Mouse (Mus musculus) liver, adult 2 months (tissue): ENCODE data around the gene Fndc8. TPM values are rescaled to one million over a fixed set of nuclear protein-coding genes. Genes with fewer than 3 reads are reported as not detected.
"Not testable (repeated sequence)": the region's sequence is repeated elsewhere in the genome, so short reads cannot be mapped to it uniquely, and the experiment has no call there.

Source experiments
- DNase-seq: peaks from one replicate; pipeline ENCODE4 v3.0.0-alpha.2; 2011; ENCODE audit warnings: low read depth, low spot score; ENCODE audit errors: extremely low read depth
- H3K27ac ChIP-seq: fragments of 200-500 bp; replicated peaks from 2 replicates; pipeline ENCODE4 v1.5.1; 2012; ENCODE audit warnings: low read depth, mild to moderate bottlenecking, control low read depth, inconsistent platforms, low read length; ENCODE audit not compliant: insufficient read depth
- H3K27me3 ChIP-seq: fragments of 200-500 bp; 2 replicates; pipeline ENCODE4 v1.6.1; 2012; ENCODE audit warnings: mild to moderate bottlenecking, moderate library complexity, low read length, inconsistent platforms; ENCODE audit not compliant: control insufficient read depth, insufficient read depth
- H3K36me3 ChIP-seq: fragments of 200-500 bp; 2 replicates; pipeline ENCODE4 v1.6.1; 2012; ENCODE audit warnings: low read length, inconsistent platforms; ENCODE audit not compliant: control insufficient read depth, insufficient read depth
- H3K4me1 ChIP-seq: fragments of 200-500 bp; 2 replicates; pipeline ENCODE4 v1.6.1; 2011; ENCODE audit warnings: low read length; ENCODE audit not compliant: control insufficient read depth, insufficient read depth
- H3K4me3 ChIP-seq: fragments of 200-500 bp; 2 replicates; pipeline ENCODE4 v1.5.1; 2011; ENCODE audit warnings: low read depth, mild to moderate bottlenecking, control low read depth, low read length, moderate library complexity; ENCODE audit not compliant: insufficient read depth
- H3K79me2 ChIP-seq: fragments of 200-500 bp; 2 replicates; pipeline ENCODE4 v1.6.1; 2012; ENCODE audit warnings: inconsistent platforms, mild to moderate bottlenecking, low read length, moderate library complexity; ENCODE audit not compliant: control insufficient read depth, insufficient read depth
- H3K9ac ChIP-seq: fragments of 200-500 bp; 2 replicates; pipeline ENCODE4 v1.6.1; 2012; ENCODE audit warnings: low read depth, mild to moderate bottlenecking, control low read depth, inconsistent platforms, low read length
- CTCF ChIP-seq: fragments of 200-500 bp; IDR thresholded peaks from 2 replicates; pipeline ENCODE4 v1.5.1; 2011; ENCODE audit warnings: low read depth, low read length, control low read depth
- POLR2A ChIP-seq: fragments of 200-500 bp; IDR thresholded peaks from 2 replicates; pipeline ENCODE4 v1.6.1; 2011; ENCODE audit warnings: low read length, control low read depth; ENCODE audit not compliant: insufficient read depth; ENCODE audit errors: extremely low read depth
- WGBS: fragments of 180-500 bp; shearing (Covaris S2); methylation state at CpG from one replicate; pipeline ENCODE4 v1.1.7; 2018; 5-methylcytosine and 5-hydroxymethylcytosine counted together
- polyA plus RNA-seq: library from polyadenylated mRNA; depleted of rRNA; stranded (reverse); fragments of >200 nt; gene quantifications from 2 replicates; pipeline ENCODE4 v1.2.3, GENCODE M21; 2012
- total RNA-seq: library from RNA; depleted of rRNA; stranded (reverse); fragments of >200 nt; gene quantifications from 2 replicates; pipeline ENCODE4 v1.2.3, GENCODE M21; 2014

The Fndc8 gene
- total and polyA plus RNA-seq, 2 experiments = not detected

DNA sequence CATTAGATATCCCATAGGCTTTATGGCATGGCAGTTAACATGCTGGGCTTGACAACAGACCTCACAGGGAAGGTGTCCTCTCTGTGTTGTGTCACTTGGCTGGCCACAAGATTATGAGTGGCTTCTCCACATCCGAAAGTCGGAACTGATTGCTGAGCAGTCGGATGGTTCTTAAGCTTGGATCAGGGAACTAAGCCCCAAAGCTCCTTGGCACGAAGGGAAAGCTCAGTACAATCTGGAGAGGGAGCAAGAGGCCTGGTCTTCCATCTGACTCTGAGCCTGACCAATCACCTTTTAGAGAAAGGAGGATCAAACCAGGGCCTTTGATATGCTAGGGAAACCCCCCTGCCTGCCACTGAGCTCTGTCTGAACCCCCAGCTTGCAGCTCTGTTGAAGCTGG lies 29.8 kb downstream of the Fndc8 start:
- H3K27ac ChIP-seq = no peak overlapping the region
- no peaks in the 10 kb centered on the region for H3K79me2 ChIP-seq
- no peak for TF ChIP-seq CTCF
- no peak for TF ChIP-seq POLR2A
- no peaks in the 10 kb centered on the region for H3K36me3 ChIP-seq
- H3K4me1 ChIP-seq = peaks cover 3% of the 10 kb centered on the region; the same call in 1 of the 2 replicates
- H3K27me3 ChIP-seq = peaks cover 4% of the 10 kb centered on the region; the same call in 1 of the 2 replicates
- no peak overlapping the region for H3K9ac ChIP-seq
- no peak overlapping the region for H3K4me3 ChIP-seq
- DNase-seq = no peak
- WGBS = 79% methylated on average over 4 of the region's 4 CpGs

DNA sequence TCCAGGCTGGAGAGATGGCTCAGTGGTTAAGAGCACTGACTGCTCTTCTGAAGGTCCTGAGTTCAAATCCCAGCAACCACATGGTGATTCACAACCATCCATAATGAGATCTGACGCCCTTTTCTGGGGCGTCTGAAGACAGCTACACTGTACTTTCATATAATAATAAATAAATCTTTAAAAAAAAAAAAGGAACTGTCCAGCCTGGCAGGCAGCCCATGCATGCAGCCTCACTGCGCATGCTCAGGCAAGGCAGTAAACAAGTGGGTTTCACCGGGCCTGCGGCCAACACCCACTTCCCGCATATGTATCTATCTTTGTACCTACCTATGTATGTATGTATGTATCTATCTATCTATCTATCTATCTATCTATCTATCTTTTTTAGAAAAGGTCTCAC lies 32.0 kb downstream of the Fndc8 start:
- 65% methylated on average over 6 of the region's 6 CpGs for WGBS
- not testable (repeated sequence) for DNase-seq, H3K27me3 ChIP-seq

GRCm38 (mm10) chr11:82928897-82929632 lies 37.1 kb downstream of the Fndc8 start:
- H3K9ac ChIP-seq = no peak overlapping the region
- peaks cover 8% of the 10 kb centered on the region for H3K4me1 ChIP-seq
- no peaks in the 10 kb centered on the region for H3K79me2 ChIP-seq
- H3K4me3 ChIP-seq = no peak overlapping the region
- no peaks in the 10 kb centered on the region for H3K36me3 ChIP-seq
- TF ChIP-seq POLR2A (no peak), CTCF (no peak)
- peak; percentile 90 for DNase-seq
- peaks cover 9% of the 10 kb centered on the region for H3K27me3 ChIP-seq
- no peak overlapping the region for H3K27ac ChIP-seq
- WGBS = 32% methylated on average over 20 of the region's 20 CpGs

More for the DNA sequence above, 32.0 kb downstream of the Fndc8 start:
- not testable (repeated sequence) for H3K36me3 ChIP-seq, H3K79me2 ChIP-seq, H3K4me3 ChIP-seq, H3K27ac ChIP-seq, H3K9ac ChIP-seq, H3K4me1 ChIP-seq

DNA sequence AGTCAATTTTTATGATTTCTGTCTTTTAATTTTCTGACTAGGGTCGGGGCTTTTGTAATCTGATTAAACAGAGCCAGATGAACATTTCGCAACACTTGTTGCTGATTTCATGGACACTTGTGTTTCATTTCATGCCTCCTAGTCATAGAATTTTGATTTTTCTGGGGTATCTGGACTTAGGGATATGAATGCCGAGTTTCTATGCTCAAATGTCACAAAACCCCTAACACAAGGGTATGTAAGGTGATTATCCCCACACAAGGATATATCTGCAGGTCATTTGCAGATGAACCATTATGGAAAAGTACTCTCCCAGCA lies 37.7 kb downstream of the Fndc8 start:
- Histone ChIP-seq H3K36me3 (no peaks in the 10 kb centered on the region), H3K79me2 (no peaks in the 10 kb centered on the region), H3K27me3 (peaks cover 9% of the 10 kb centered on the region), H3K27ac (no peak overlapping the region), H3K9ac (no peak overlapping the region), H3K4me3 (no peak overlapping the region), H3K4me1 (peaks cover 8% of the 10 kb centered on the region)
- TF ChIP-seq POLR2A (no peak), CTCF (no peak)
- peak; percentile 76 for DNase-seq
- WGBS = 23% methylated on average over 3 of the region's 3 CpGs

DNA sequence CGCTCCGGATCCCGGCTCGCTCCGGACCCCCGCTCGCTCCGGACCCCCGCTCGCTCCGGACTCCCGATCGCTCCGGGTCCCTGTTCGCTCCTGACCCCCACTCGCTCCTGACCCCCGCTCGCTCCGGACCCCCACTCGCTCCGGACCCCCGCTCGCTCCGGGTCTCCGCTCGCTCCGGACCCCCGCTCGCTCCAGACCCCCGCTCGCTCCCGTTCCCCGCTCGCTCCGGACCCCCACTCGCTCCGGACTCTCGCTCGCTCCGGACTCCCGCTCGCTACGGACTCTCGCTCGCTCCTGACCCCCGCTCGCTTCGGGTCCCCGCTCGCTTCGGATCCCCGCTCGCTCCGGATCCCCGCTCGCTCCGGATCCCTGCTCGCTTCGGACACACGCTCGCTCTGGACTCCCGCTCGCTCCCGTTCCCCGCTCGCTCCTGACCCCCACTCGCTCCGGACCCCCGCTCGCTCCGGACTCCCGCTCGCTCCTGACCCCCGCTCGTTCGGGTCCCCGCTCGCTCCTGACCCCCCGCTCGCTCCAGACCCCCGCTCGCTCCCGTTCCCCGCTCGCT lies 38.5 kb downstream of the Fndc8 start:
- not testable (repeated sequence) for H3K36me3 ChIP-seq, H3K27ac ChIP-seq, H3K4me1 ChIP-seq, DNase-seq, H3K79me2 ChIP-seq
- Histone ChIP-seq H3K27me3 (peaks cover 13% of the 10 kb centered on the region), H3K4me3 (peak overlapping the region; percentile 13; the same call in 1 of the 2 replicates), H3K9ac (peak overlapping the region; percentile 10; the same call in 1 of the 2 replicates)
- WGBS = 4% methylated on average over 66 of the region's 85 CpGs

- not testable (repeated sequence) for DNase-seq, H3K79me2 ChIP-seq, H3K27ac ChIP-seq, H3K4me1 ChIP-seq, H3K36me3 ChIP-seq
- peak overlapping the region; percentile 29; the same call in 1 of the 2 replicates for H3K4me3 ChIP-seq
- WGBS = 3% methylated on average over 53 of the region's 63 CpGs
- H3K27me3 ChIP-seq = peaks cover 14% of the 10 kb centered on the region
- H3K9ac ChIP-seq = peak overlapping the region; percentile 54; the same call in 1 of the 2 replicates
Observed at GRCm38 (mm10) chr11:82931161-82931560, 39.2 kb downstream of the Fndc8 start.

GRCm38 (mm10) chr11:82931671-82932450 lies 39.9 kb downstream of the Fndc8 start:
- H3K79me2 ChIP-seq, H3K36me3 ChIP-seq, H3K4me1 ChIP-seq, H3K27ac ChIP-seq, DNase-seq: not testable (repeated sequence)
- 2% methylated on average over 111 of the region's 119 CpGs for WGBS
- peak overlapping the region; percentile 44 for H3K4me3 ChIP-seq
- H3K9ac ChIP-seq = peak overlapping the region; percentile 54
- peaks cover 17% of the 10 kb centered on the region for H3K27me3 ChIP-seq
